Mouse (Mus musculus): ENCODE results near the gene Alppl2. TPM values are rescaled to one million over a fixed set of nuclear protein-coding genes. Genes with fewer than 3 reads are reported as not detected.

The Alppl2 gene
- total and polyA plus RNA-seq, 2 experiments, result not detected

GRCm38 (mm10) chr1:87111719-87112354 lies 22.1 kb upstream of the Alppl2 start:
- no peaks in the 10 kb centered on the region for H3K4me1 ChIP-seq (ENCODE audit: control insufficient read depth, insufficient read depth, low read length)
- peak; percentile 1 for DNase-seq (ENCODE audit: extremely low read depth, low read depth, low spot score)
- peak; percentile 57 for TF ChIP-seq CTCF (IDR thresholded peaks at IDR 0.05; ENCODE audit: low read depth, low read length)
- no peak for TF ChIP-seq POLR2A (IDR thresholded peaks at IDR 0.05; ENCODE audit: extremely low read depth, insufficient read depth, low read length)
- no peaks in the 10 kb centered on the region for H3K27me3 ChIP-seq (ENCODE audit: control insufficient read depth, insufficient read depth, low read length)
- no peak overlapping the region for H3K27ac ChIP-seq (replicated peaks; ENCODE audit: insufficient read depth, low read depth, low read length)
- H3K4me3 ChIP-seq (ENCODE audit: insufficient read depth, low read depth, low read length), result no peak overlapping the region
- WGBS, result 53% methylated on average over 9 of the region's 9 CpGs
- no peak overlapping the region for H3K9ac ChIP-seq (ENCODE audit: low read depth, low read length)
- no peaks in the 10 kb centered on the region for H3K36me3 ChIP-seq (ENCODE audit: control insufficient read depth, insufficient read depth, low read length)
- H3K79me2 ChIP-seq (ENCODE audit: control insufficient read depth, insufficient read depth, low read length), result no peaks in the 10 kb centered on the region

GRCm38 (mm10) chr1:87108564-87108963 lies 18.8 kb upstream of the Alppl2 start:
- 92% methylated on average over 4 of the region's 4 CpGs for WGBS
- Histone ChIP-seq H3K79me2 (ENCODE audit: control insufficient read depth, insufficient read depth, low read length) (no peaks in the 10 kb centered on the region), H3K4me3 (ENCODE audit: insufficient read depth, low read depth, low read length) (no peak overlapping the region), H3K9ac (ENCODE audit: low read depth, low read length) (no peak overlapping the region), H3K27ac (replicated peaks; ENCODE audit: insufficient read depth, low read depth, low read length) (no peak overlapping the region), H3K36me3 (ENCODE audit: control insufficient read depth, insufficient read depth, low read length) (no peaks in the 10 kb centered on the region), H3K4me1 (ENCODE audit: control insufficient read depth, insufficient read depth, low read length) (no peaks in the 10 kb centered on the region), H3K27me3 (ENCODE audit: control insufficient read depth, insufficient read depth, low read length) (no peaks in the 10 kb centered on the region)
- no peak for TF ChIP-seq CTCF (IDR thresholded peaks at IDR 0.05; ENCODE audit: low read depth, low read length)
- TF ChIP-seq POLR2A (IDR thresholded peaks at IDR 0.05; ENCODE audit: extremely low read depth, insufficient read depth, low read length), result no peak
- no peak for DNase-seq (ENCODE audit: extremely low read depth, low read depth, low spot score)

GRCm38 (mm10) chr1:87106536-87106935 lies 16.8 kb upstream of the Alppl2 start:
- 79% methylated on average over 8 of the region's 8 CpGs for WGBS
- no peak for DNase-seq (ENCODE audit: extremely low read depth, low read depth, low spot score)

GRCm38 (mm10) chr1:87103936-87104335 lies 14.2 kb upstream of the Alppl2 start:
- no peaks in the 10 kb centered on the region for H3K4me1 ChIP-seq (ENCODE audit: control insufficient read depth, insufficient read depth, low read length)
- WGBS, result 78% methylated on average over 1 of the region's 1 CpGs
- no peaks in the 10 kb centered on the region for H3K27me3 ChIP-seq (ENCODE audit: control insufficient read depth, insufficient read depth, low read length)
- no peak for TF ChIP-seq POLR2A (IDR thresholded peaks at IDR 0.05; ENCODE audit: extremely low read depth, insufficient read depth, low read length)
- TF ChIP-seq CTCF (IDR thresholded peaks at IDR 0.05; ENCODE audit: low read depth, low read length), result no peak
- no peaks in the 10 kb centered on the region for H3K79me2 ChIP-seq (ENCODE audit: control insufficient read depth, insufficient read depth, low read length)
- no peaks in the 10 kb centered on the region for H3K36me3 ChIP-seq (ENCODE audit: control insufficient read depth, insufficient read depth, low read length)
- no peak overlapping the region for H3K4me3 ChIP-seq (ENCODE audit: insufficient read depth, low read depth, low read length)
- H3K9ac ChIP-seq (ENCODE audit: low read depth, low read length), result no peak overlapping the region
- DNase-seq (ENCODE audit: extremely low read depth, low read depth, low spot score), result no peak
- no peak overlapping the region for H3K27ac ChIP-seq (replicated peaks; ENCODE audit: insufficient read depth, low read depth, low read length)

More at GRCm38 (mm10) chr1:87106536-87106935, 16.8 kb upstream of the Alppl2 start:
- no peaks in the 10 kb centered on the region for H3K4me1 ChIP-seq (ENCODE audit: control insufficient read depth, insufficient read depth, low read length)
- no peaks in the 10 kb centered on the region for H3K36me3 ChIP-seq (ENCODE audit: control insufficient read depth, insufficient read depth, low read length)
- H3K27me3 ChIP-seq (ENCODE audit: control insufficient read depth, insufficient read depth, low read length), result no peaks in the 10 kb centered on the region
- H3K9ac ChIP-seq (ENCODE audit: low read depth, low read length), result no peak overlapping the region
- H3K27ac ChIP-seq (replicated peaks; ENCODE audit: insufficient read depth, low read depth, low read length), result no peak overlapping the region
- no peak for TF ChIP-seq POLR2A (IDR thresholded peaks at IDR 0.05; ENCODE audit: extremely low read depth, insufficient read depth, low read length)
- no peak for TF ChIP-seq CTCF (IDR thresholded peaks at IDR 0.05; ENCODE audit: low read depth, low read length)
- no peaks in the 10 kb centered on the region for H3K79me2 ChIP-seq (ENCODE audit: control insufficient read depth, insufficient read depth, low read length)
- no peak overlapping the region for H3K4me3 ChIP-seq (ENCODE audit: insufficient read depth, low read depth, low read length)

GRCm38 (mm10) chr1:87102114-87102513 lies 12.4 kb upstream of the Alppl2 start:
- Histone ChIP-seq H3K4me3 (ENCODE audit: insufficient read depth, low read depth, low read length) (no peak overlapping the region), H3K79me2 (ENCODE audit: control insufficient read depth, insufficient read depth, low read length) (no peaks in the 10 kb centered on the region), H3K4me1 (ENCODE audit: control insufficient read depth, insufficient read depth, low read length) (no peaks in the 10 kb centered on the region), H3K9ac (ENCODE audit: low read depth, low read length) (no peak overlapping the region), H3K27me3 (ENCODE audit: control insufficient read depth, insufficient read depth, low read length) (no peaks in the 10 kb centered on the region), H3K27ac (replicated peaks; ENCODE audit: insufficient read depth, low read depth, low read length) (no peak overlapping the region), H3K36me3 (ENCODE audit: control insufficient read depth, insufficient read depth, low read length) (no peaks in the 10 kb centered on the region)
- DNase-seq (ENCODE audit: extremely low read depth, low read depth, low spot score), result no peak
- TF ChIP-seq CTCF (IDR thresholded peaks at IDR 0.05; ENCODE audit: low read depth, low read length) (no peak), POLR2A (IDR thresholded peaks at IDR 0.05; ENCODE audit: extremely low read depth, insufficient read depth, low read length) (no peak)
- WGBS, result 83% methylated on average over 3 of the region's 3 CpGs

GRCm38 (mm10) chr1:87101411-87101810 lies 11.7 kb upstream of the Alppl2 start, which contains the start of gene Alpi:
Alpi (minus strand) TSS chr1:87101606.
- WGBS, result 100% methylated on average over 1 of the region's 1 CpGs
- no peak within 1 kb of the TSS for H3K9ac ChIP-seq (ENCODE audit: low read depth, low read length)
- no peak within 1 kb of the TSS for H3K27ac ChIP-seq (replicated peaks; ENCODE audit: insufficient read depth, low read depth, low read length)
- no peaks in the 10 kb centered on the region for H3K4me1 ChIP-seq (ENCODE audit: control insufficient read depth, insufficient read depth, low read length)
- H3K36me3 ChIP-seq (ENCODE audit: control insufficient read depth, insufficient read depth, low read length), result no peaks in the 10 kb centered on the region
- H3K79me2 ChIP-seq (ENCODE audit: control insufficient read depth, insufficient read depth, low read length), result no peaks in the 10 kb centered on the region
- H3K27me3 ChIP-seq (ENCODE audit: control insufficient read depth, insufficient read depth, low read length), result no peaks in the 10 kb centered on the region
- DNase-seq (ENCODE audit: extremely low read depth, low read depth, low spot score), result no peak
- no peak within 1 kb of the TSS for H3K4me3 ChIP-seq (ENCODE audit: insufficient read depth, low read depth, low read length)
- no peak for TF ChIP-seq POLR2A (IDR thresholded peaks at IDR 0.05; ENCODE audit: extremely low read depth, insufficient read depth, low read length)
- TF ChIP-seq CTCF (IDR thresholded peaks at IDR 0.05; ENCODE audit: low read depth, low read length), result no peak
